Mouse (Mus musculus): ENCODE results near the gene Fbln1.
A peak's percentile ranks its signal among the peaks of the same experiment; 100 is the strongest.

Gene Fbln1

GRCm38 (mm10) chr15:85205792-85206702, at the start of gene Fbln1:
Gene Fbln1 (plus strand): TSS chr15:85205949.
- peak; percentile 97 for DNase-seq

- DNase-seq = peak; percentile 94
Observed at GRCm38 (mm10) chr15:85156198-85156597, 49.6 kb upstream of the Fbln1 start.

- no peak for DNase-seq
Observed at GRCm38 (mm10) chr15:85161416-85161815, 44.3 kb upstream of the Fbln1 start.

- peak; percentile 98 for DNase-seq
Observed at GRCm38 (mm10) chr15:85162693-85163663, 42.8 kb upstream of the Fbln1 start.

- DNase-seq = no peak
Observed at GRCm38 (mm10) chr15:85166433-85166933, 39.3 kb upstream of the Fbln1 start.

GRCm38 (mm10) chr15:85167086-85167679, 38.6 kb upstream of the Fbln1 start:
- DNase-seq = no peak

GRCm38 (mm10) chr15:85172054-85172453, 33.7 kb upstream of the Fbln1 start:
- peak; percentile 98 for DNase-seq

GRCm38 (mm10) chr15:85173425-85173824, 32.3 kb upstream of the Fbln1 start:
- DNase-seq = no peak

GRCm38 (mm10) chr15:85174060-85174459, 31.7 kb upstream of the Fbln1 start:
- DNase-seq = no peak

- DNase-seq = no peak
Observed at GRCm38 (mm10) chr15:85177576-85177975, 28.2 kb upstream of the Fbln1 start.

- DNase-seq = peak; percentile 95
Observed at GRCm38 (mm10) chr15:85178172-85178571, 27.6 kb upstream of the Fbln1 start.

GRCm38 (mm10) chr15:85179528-85180180, 26.1 kb upstream of the Fbln1 start:
- peak; percentile 94 for DNase-seq

GRCm38 (mm10) chr15:85180368-85180767, 25.4 kb upstream of the Fbln1 start:
- no peak for DNase-seq

GRCm38 (mm10) chr15:85182063-85182462, 23.7 kb upstream of the Fbln1 start:
- DNase-seq = peak; percentile 93

GRCm38 (mm10) chr15:85186916-85187315, 18.8 kb upstream of the Fbln1 start:
- DNase-seq = peak; percentile 95

- DNase-seq = no peak
Observed at GRCm38 (mm10) chr15:85188167-85188778, 17.5 kb upstream of the Fbln1 start.

GRCm38 (mm10) chr15:85200446-85201289, 5.1 kb upstream of the Fbln1 start:
- DNase-seq = peak; percentile 93

- no peak for DNase-seq
Observed at GRCm38 (mm10) chr15:85202199-85202598, 3.5 kb upstream of the Fbln1 start.

- DNase-seq = no peak
Observed at GRCm38 (mm10) chr15:85202787-85203186, 3.0 kb upstream of the Fbln1 start.

GRCm38 (mm10) chr15:85204383-85204782, 1.4 kb upstream of the Fbln1 start:
- no peak for DNase-seq

GRCm38 (mm10) chr15:85206703-85207075, 940 bp downstream of the Fbln1 start:
- no peak for DNase-seq
